Mouse (Mus musculus): ENCODE measurements around the gene Crhr2. TPM values are rescaled to one million over a fixed set of nuclear protein-coding genes. Genes with fewer than 3 reads are reported as not detected.

Gene Crhr2
- total RNA-seq, 1 experiment from 2014 or later = not detected

DNA sequence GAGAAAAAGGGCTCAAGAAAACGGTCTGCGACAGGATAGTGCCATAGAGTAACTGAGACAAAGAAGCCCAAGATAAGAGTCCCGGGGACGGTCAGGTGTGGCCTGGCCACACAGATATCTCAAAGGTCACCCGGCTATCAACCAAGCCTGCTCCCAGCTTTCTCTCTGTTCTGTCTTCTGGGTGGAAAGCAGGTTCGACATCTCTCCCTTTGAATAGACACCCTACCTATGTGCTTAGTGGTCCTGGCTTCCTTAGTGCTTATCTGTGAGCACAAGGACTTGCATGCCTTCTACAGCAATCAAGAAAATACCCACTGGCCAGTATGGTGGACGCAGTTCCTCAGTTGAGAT is 68.4 kb downstream of the Crhr2 start:
- ATAC-seq (replicated peaks in 1 of 2; ENCODE audit: insufficient read depth in 1 of 2, low FRiP score in 2 of 2, low TSS enrichment in 1 of 2, low read depth in 1 of 2, poor library complexity in 2 of 2, severe bottlenecking in 2 of 2) = no peak

DNA sequence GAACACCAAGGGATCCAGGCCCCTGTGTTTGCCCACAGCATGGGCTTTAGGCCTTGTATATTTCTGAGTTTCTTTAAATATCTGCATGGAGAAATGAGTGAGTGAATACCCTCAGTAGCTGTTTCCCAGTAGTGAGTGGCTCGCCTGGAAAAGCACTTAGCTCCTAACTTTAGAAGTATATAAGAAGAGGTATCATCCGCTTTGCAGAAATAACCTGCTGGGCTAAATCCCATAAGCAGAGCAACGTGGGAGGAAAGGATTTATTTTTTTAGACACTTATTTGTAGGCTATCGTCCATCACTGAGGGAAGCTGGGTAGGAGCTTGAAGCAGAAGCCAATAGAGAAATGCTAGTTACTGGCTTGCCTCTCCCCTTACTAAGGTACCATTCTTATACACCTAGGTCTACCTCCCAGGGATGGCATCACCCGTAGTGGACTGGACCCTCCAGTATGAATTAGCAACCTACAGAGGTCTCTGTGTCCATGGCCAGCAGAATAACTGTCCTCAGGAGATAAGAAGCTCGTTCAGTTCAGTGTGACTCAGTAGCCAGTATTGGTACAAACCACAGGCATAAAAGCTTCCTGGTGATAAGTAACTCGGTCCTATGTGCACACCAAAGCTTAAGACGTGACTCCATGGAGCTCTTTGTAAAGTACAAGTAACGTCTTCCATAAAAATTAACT is 68.9 kb downstream of the Crhr2 start:
- ATAC-seq (replicated peaks in 1 of 2; ENCODE audit: insufficient read depth in 1 of 2, low FRiP score in 2 of 2, low TSS enrichment in 1 of 2, low read depth in 1 of 2, poor library complexity in 2 of 2, severe bottlenecking in 2 of 2) = no peak

DNA sequence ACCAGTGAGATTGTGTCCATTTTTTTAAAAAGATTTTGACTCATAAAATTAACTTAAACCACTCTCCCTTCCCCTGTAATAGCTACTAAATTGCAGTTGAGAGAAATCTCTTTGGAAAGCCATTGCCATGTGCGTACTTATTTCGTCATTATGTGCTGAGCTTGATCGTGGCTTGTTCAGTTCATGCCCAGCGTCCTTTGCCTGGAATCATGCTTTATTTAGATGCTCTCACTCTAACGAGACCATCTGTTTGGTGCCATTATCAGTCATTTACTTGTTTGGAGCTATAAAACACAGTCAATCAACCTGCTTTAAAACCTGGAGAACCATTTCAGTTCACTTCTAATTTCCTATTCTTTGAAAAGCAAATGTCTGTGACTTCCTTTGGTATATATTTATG is 70.6 kb downstream of the Crhr2 start:
- no peak for ATAC-seq (replicated peaks in 1 of 2; ENCODE audit: insufficient read depth in 1 of 2, low FRiP score in 2 of 2, low TSS enrichment in 1 of 2, low read depth in 1 of 2, poor library complexity in 2 of 2, severe bottlenecking in 2 of 2)

DNA sequence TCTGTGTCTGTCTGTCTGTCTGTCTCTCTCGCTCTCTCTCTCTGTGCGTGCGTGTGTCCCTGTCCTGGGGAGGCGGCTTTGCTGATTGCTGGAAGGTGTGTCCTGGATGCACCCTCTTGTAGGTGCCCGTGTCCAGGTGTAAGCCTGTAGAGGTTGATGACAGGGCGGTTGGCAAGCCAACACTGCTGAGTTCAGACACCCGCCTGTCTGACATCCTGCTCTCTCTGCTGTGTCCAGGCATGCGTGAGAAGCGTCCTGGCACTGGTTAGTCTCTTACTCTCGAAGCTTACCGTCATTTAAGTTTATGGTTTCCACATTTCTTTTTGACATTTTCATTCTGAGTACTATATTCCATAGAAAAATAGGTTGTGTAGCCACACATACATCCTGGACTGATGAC is 71.5 kb downstream of the Crhr2 start:
- no peak for ATAC-seq (replicated peaks in 1 of 2; ENCODE audit: insufficient read depth in 1 of 2, low FRiP score in 2 of 2, low TSS enrichment in 1 of 2, low read depth in 1 of 2, poor library complexity in 2 of 2, severe bottlenecking in 2 of 2)

DNA sequence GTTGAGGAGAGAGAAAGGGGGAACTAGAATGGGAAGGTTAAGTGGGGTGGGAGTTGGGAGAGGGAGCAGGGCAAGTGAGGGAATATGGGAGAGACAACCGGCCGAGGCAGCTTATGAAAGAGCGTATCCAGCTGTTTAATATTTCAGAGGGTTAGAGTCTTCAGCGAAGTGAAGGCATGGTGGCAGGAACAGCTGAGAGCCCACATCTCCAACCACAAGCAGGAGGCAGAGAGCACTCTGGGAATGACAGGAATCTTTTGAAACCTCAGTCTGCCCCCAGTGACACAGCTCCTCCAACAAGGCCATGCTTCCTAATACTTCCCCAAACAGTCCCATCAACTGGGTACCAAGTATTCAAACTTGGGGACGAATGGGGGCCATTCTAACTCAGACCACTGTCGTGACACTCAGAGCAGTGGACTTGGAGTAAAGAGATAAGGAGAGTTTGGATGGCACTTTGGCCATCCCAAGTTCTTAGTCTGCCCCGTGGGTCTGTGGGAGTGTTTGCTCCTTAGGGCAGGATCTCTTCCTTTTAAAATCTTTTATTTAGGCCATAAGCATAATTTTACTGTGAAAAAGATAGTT is 72.5 kb downstream of the Crhr2 start:
- no peak for ATAC-seq (replicated peaks in 1 of 2; ENCODE audit: insufficient read depth in 1 of 2, low FRiP score in 2 of 2, low TSS enrichment in 1 of 2, low read depth in 1 of 2, poor library complexity in 2 of 2, severe bottlenecking in 2 of 2)

DNA sequence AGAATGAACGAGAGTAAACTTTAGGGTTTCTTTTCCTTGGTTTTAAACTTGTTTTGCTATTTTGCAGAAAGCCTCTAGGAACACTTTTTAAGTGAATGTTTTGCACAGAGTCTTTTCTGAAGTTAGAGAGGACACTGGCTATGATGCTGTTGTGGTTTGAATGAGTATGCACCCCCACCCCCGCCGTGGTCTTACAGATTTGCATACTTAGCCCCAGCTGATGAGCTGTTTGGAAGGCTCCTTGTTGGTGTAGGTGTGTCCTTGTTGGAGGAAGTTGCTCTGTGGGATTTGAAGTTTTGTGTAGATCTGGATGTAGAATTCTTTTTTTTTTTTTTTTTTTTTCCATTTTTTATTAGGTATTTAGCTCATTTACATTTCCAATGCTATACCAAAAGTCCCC is 75.4 kb downstream of the Crhr2 start:
- ATAC-seq (replicated peaks in 1 of 2; ENCODE audit: insufficient read depth in 1 of 2, low FRiP score in 2 of 2, low TSS enrichment in 1 of 2, low read depth in 1 of 2, poor library complexity in 2 of 2, severe bottlenecking in 2 of 2) = no peak

DNA sequence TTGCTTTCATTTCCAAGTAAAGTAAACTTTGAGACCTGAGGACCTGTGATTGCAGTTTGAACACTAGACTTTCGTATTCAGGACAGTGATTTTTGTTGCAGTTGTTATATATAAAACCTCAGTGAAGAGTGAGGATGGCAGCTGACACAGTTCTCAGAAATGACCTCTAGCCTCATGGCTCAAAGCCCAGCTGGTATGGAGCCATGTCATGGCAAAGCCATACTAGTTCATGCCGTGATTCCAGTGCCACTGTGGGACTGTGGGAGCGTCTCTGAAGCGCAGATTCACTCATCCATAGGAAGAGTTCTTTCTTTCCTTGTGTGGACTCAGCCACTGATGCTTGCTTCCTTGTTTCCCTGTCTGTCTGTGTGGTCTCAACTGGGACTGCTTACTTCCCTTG is 78.3 kb downstream of the Crhr2 start:
- ATAC-seq (replicated peaks in 1 of 2; ENCODE audit: insufficient read depth in 1 of 2, low FRiP score in 2 of 2, low TSS enrichment in 1 of 2, low read depth in 1 of 2, poor library complexity in 2 of 2, severe bottlenecking in 2 of 2) = no peak

DNA sequence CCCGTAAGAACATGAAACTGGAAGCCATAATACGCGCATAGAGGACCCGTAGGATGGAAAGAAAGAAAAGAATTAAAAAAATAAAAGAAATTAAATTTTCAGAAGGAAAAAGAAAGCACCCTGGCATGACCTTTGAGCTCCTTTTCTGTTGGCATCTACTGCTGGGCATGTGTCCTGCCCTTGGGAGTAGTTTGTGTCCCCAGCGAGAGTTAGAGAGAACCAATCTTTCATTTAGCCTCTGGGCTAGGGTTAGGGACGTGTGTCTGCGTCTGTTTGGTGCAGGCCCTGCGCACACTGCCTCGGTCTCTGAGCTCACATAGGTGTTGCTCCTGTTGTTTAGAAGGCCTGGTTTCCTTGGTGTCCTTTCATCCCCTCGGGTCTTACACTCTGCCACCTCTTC is 83.6 kb downstream of the Crhr2 start:
- ATAC-seq (replicated peaks in 1 of 2; ENCODE audit: insufficient read depth in 1 of 2, low FRiP score in 2 of 2, low TSS enrichment in 1 of 2, low read depth in 1 of 2, poor library complexity in 2 of 2, severe bottlenecking in 2 of 2) = no peak

DNA sequence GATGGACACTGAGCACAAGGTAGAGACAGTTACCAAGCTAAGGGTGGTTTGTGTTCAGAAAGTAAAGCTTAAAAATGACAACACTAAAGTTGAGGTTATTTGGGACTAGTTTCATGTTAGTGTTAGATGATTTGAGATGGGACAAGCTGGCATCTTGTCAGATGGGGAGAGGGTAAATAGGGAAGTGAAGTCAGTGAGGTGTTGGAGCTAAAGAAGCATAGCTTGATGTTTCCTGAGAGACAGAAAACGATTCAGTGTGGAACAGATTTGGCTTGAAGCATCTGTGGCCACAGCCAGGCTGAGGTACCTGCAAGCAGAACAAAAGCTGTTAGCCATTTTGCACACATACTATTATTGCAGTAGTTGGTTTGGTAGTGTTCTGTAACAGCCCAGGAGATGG is 87.5 kb downstream of the Crhr2 start:
- ATAC-seq (replicated peaks in 1 of 2; ENCODE audit: insufficient read depth in 1 of 2, low FRiP score in 2 of 2, low TSS enrichment in 1 of 2, low read depth in 1 of 2, poor library complexity in 2 of 2, severe bottlenecking in 2 of 2) = no peak

DNA sequence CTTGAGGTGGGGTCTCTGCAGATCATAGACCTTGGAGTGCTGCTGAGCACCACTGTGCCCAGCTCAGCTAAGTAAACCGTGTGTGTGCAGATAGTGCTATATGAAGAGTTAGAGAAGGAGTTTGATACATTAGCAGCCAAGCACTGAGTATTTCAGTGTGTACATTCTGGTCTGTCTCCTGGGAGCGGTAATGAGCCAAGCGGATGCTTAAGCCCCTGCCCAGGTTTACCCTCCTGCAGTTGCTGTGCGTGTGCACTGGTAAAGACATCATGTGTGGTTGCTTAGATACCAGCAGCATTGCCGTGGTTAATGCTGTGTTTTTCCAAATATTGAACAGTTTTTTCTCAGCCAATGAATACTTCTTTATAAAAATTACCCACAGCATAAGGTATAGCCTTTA is 88.3 kb downstream of the Crhr2 start:
- no peak for ATAC-seq (replicated peaks in 1 of 2; ENCODE audit: insufficient read depth in 1 of 2, low FRiP score in 2 of 2, low TSS enrichment in 1 of 2, low read depth in 1 of 2, poor library complexity in 2 of 2, severe bottlenecking in 2 of 2)

DNA sequence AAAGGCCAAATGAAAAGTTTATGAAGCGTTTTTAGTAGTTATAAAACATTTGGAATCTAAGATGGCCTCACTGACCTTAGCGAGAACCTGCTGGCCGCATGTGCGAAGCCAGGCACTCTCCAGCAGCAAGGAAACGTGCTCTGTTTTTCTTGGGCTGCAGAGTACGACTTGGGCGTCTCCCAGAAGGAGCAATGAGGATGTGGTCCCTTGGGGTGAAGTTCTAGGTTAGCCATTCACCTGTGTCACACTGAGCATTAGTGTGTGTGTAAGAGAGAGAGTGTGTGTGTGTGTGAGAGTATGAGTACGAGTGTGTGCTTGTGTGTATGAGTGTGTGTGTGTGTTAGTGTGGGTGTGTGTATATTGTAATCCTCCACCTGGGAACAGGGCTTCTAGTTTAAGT is 89.6 kb downstream of the Crhr2 start:
- no peak for ATAC-seq (replicated peaks in 1 of 2; ENCODE audit: insufficient read depth in 1 of 2, low FRiP score in 2 of 2, low TSS enrichment in 1 of 2, low read depth in 1 of 2, poor library complexity in 2 of 2, severe bottlenecking in 2 of 2)

Other genes with a start within 250 kb of the Crhr2 start
- 5.8 and 9.1 TPM in 2 replicates for gene Nod1, start 160.4 kb downstream of the Crhr2 start, total RNA-seq (2017)
- 24.8 and 52.7 TPM in 2 replicates for gene Ggct, start 140.1 kb downstream of the Crhr2 start, total RNA-seq (2017)
- gene Gars, start 95.0 kb downstream of the Crhr2 start, total RNA-seq (2017) = 101 and 119 TPM in 2 replicates
- not detected in 2 replicates for gene Inmt, start 42.0 kb upstream of the Crhr2 start, total RNA-seq (2017)
- gene Mindy4, start 70.4 kb upstream of the Crhr2 start, total RNA-seq (2017) = 10.2 and 14.9 TPM in 2 replicates
- gene Aqp1, start 203.4 kb upstream of the Crhr2 start, total RNA-seq (2017) = 12.3 and 60.0 TPM in 2 replicates
- gene Ghrhr, start 243.3 kb upstream of the Crhr2 start, total RNA-seq (2017) = not detected in 2 replicates

All from hematopoietic stem cell, adult 5-6 weeks (primary cell).